Mouse (Mus musculus) midbrain, embryonic 10.5 days (tissue): Measurements from ENCODE around the gene Rtl10. TPM values are rescaled to one million over a fixed set of nuclear protein-coding genes. Genes with fewer than 3 reads are reported as not detected.

Experiments
- DNase-seq: peaks from one replicate; pipeline ENCODE4 v3.0.0-alpha.2; 2017; ENCODE audit warnings: low spot score
- H3K27ac ChIP-seq: fragments of 300-500 bp; sonication (generic); replicated peaks from 2 replicates; pipeline ENCODE4 v1.5.1; 2016; ENCODE audit warnings: mild to moderate bottlenecking
- H3K27me3 ChIP-seq: fragments of 300-500 bp; sonication (generic); 2 replicates; pipeline ENCODE4 v1.6.1; 2016; ENCODE audit warnings: low read depth, mild to moderate bottlenecking; ENCODE audit not compliant: poor library complexity, severe bottlenecking
- H3K36me3 ChIP-seq: fragments of 300-500 bp; sonication (generic); 2 replicates; pipeline ENCODE4 v1.6.1; 2016; ENCODE audit warnings: mild to moderate bottlenecking, moderate library complexity
- H3K4me1 ChIP-seq: fragments of 300-500 bp; sonication (generic); 2 replicates; pipeline ENCODE4 v1.6.1; 2016
- H3K4me3 ChIP-seq: fragments of 300-500 bp; sonication (generic); 2 replicates; pipeline ENCODE4 v1.5.1; 2016; ENCODE audit warnings: mild to moderate bottlenecking, moderate library complexity
- H3K9me3 ChIP-seq: fragments of 300-500 bp; sonication (generic); replicated peaks from 2 replicates; pipeline ENCODE4 v1.6.1; 2016; ENCODE audit warnings: mild to moderate bottlenecking
- WGBS: fragments of 180-500 bp; shearing (Covaris S2); methylation state at CpG from one replicate; pipeline ENCODE4 v1.1.7; 2016; 5-methylcytosine and 5-hydroxymethylcytosine counted together
- polyA plus RNA-seq: library from polyadenylated mRNA; unstranded; fragments of >200 nt; fragmentation: Nextera tagmentation; extraction: Ambion mirVana; gene quantifications from 2 replicates; pipeline ENCODE4 v1.2.1, GENCODE M21; 2016

Rtl10 gene
- polyA plus RNA-seq, 1 experiment from 2014 or later, result 2.4 TPM

DNA sequence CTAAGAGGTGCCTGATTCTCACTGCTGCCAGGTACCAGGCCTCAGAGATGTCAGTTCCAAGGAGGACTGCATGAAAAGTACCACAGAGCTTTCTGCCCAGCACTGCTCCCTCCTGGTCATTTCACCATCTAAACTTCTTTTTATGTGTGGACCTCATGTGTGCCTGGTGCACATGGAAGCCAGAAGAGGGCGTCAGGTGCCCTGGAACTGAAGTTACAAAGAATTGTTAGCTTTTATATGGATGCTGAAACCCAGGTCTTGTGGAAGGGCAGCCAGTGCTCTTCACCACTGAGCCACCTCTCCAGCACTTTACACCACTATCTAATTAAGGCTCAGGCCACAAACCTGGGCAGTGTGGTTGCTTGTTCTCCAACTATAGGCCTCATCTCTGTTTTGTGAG is 27.9 kb upstream of the Rtl10 start:
- H3K4me3 ChIP-seq, result no peak overlapping the region
- H3K27me3 ChIP-seq, result no peaks in the 10 kb centered on the region
- H3K4me1 ChIP-seq, result peaks cover 18% of the 10 kb centered on the region
- no peaks in the 10 kb centered on the region for H3K9me3 ChIP-seq
- WGBS, result 36% methylated on average over 1 of the region's 1 CpGs
- DNase-seq, result no peak
- no peak overlapping the region for H3K27ac ChIP-seq
- H3K36me3 ChIP-seq, result peaks cover 38% of the 10 kb centered on the region

DNA sequence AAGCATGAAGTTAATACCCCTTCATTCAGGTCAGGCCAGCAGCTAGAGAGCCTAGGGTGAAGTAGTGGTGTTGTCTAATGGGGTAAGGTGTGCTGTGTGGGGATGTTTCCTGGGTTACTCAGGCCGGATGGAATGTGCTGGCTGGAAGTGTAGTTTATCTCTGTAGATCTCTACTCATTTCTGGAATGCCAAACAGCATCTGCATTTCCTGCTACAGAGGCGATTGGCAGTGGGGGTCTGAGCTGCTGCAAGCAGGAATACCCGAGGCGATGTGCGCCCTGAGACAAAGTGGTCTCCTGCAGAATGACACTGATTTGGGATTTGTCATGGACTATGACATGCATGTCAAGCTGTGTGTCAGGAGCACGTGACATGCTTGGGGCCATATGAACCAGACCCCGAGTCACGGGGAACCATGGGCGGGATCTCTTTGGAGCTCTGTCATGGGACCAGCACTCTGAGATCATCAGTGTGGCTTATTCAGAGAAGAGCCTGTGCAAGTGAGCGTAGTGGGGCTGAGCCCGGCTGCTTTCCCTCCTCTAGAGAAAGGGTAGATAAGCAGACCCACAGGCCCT is 27.2 kb upstream of the Rtl10 start:
- H3K27ac ChIP-seq, result no peak overlapping the region
- no peak for DNase-seq
- 81% methylated on average over 11 of the region's 11 CpGs for WGBS

DNA sequence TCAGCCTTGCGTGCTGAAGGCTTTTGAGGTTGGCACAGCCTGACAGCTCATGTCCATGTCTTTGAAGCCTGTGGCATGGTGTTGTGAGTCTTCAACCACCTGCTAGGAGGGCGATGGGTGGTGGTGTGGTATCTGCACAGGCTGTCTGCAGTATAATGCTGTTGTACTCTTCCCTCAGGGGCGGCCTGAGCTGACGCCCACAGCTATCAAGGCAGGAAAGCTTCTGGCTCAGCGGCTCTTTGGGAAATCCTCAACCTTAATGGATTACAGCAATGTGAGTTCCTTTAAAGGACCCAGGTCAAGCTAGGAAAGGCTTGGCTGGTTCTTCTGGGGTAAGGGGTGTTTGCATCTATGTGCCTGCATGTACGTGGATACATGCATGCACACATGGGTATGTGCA is 26.7 kb upstream of the Rtl10 start:
- no peak for DNase-seq
- Histone ChIP-seq H3K36me3 (peaks cover 43% of the 10 kb centered on the region), H3K4me1 (peaks cover 18% of the 10 kb centered on the region), H3K4me3 (no peak overlapping the region), H3K27ac (no peak overlapping the region), H3K27me3 (no peaks in the 10 kb centered on the region), H3K9me3 (no peaks in the 10 kb centered on the region)
- WGBS, result 86% methylated on average over 6 of the region's 6 CpGs

More for the DNA sequence above, 27.2 kb upstream of the Rtl10 start:
- H3K27me3 ChIP-seq, result no peaks in the 10 kb centered on the region
- peaks cover 43% of the 10 kb centered on the region for H3K36me3 ChIP-seq
- H3K4me3 ChIP-seq, result no peak overlapping the region
- peaks cover 18% of the 10 kb centered on the region for H3K4me1 ChIP-seq
- no peaks in the 10 kb centered on the region for H3K9me3 ChIP-seq

DNA sequence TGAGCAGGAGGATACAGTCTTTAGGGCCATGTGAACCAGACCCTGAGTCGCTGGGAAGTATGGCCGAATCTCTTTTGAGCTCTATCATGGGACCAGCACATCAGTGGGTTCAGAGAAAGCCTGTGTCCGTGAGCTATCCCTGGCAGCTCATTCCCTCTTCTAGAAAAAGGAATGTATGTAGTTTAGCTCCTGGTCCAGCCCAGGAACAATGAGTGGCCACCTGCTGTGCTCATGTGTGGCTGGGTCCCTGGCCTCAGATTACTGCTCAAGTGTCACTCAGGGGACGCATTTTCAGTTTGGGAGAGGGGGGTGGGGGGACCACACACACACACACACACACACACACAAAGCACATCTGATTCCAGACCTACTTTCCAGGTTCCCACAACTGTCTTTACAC is 26.3 kb upstream of the Rtl10 start:
- H3K4me3 ChIP-seq, result no peak overlapping the region
- WGBS, result 65% methylated on average over 4 of the region's 4 CpGs
- H3K27ac ChIP-seq, result no peak overlapping the region; the same call in 1 of the 2 replicates
- H3K27me3 ChIP-seq, result no peaks in the 10 kb centered on the region
- peaks cover 18% of the 10 kb centered on the region for H3K4me1 ChIP-seq
- no peaks in the 10 kb centered on the region for H3K9me3 ChIP-seq
- no peak for DNase-seq
- H3K36me3 ChIP-seq, result peaks cover 43% of the 10 kb centered on the region

DNA sequence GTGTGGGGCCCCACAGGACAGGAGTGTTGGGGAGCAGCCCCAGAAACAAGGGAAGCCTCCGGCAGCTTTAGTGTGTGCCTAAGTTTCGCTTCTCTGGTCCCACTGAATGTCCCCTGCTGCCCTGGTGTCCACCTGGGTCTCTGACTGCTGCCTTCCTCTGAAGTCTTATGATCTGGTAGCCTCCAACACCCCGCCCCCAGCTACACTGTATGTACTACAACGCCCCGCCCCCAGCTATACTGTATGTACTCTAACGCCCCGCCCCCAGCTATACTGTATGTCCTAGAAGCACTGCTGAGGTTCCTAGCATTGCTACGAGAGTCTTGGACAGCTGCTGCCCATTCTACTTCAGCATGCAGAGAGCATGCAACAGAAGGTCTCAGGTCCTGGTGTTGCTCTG is 25.7 kb upstream of the Rtl10 start:
- 95% methylated on average over 8 of the region's 8 CpGs for WGBS
- no peak overlapping the region for H3K4me3 ChIP-seq
- peaks cover 46% of the 10 kb centered on the region for H3K36me3 ChIP-seq
- no peaks in the 10 kb centered on the region for H3K27me3 ChIP-seq
- no peak overlapping the region; the same call in 1 of the 2 replicates for H3K27ac ChIP-seq
- no peaks in the 10 kb centered on the region for H3K9me3 ChIP-seq
- no peak for DNase-seq
- H3K4me1 ChIP-seq, result peaks cover 18% of the 10 kb centered on the region

DNA sequence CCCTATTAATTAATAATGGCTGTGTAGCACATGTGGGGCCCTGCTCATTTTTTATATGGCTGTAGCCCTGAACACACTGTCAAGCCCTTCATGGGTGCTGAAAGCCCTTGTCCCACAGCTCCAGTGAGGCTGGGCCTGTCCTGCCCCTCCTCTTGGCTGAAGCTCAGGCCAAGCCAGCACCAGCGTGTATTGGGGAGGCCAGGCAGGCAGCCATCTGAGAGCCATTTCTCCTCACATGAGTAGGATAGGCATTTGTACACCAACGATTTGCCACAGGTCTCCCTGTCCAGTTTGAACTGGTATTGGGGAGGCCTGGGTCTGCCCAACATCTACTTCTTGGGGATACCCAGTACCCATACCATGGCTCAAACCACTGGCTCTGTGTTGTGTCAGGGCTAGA is 24.7 kb upstream of the Rtl10 start:
- DNase-seq, result no peak
- Histone ChIP-seq H3K27me3 (0 out of 2 replicates have a peak, but pooled peaks cover 6% of the 10 kb centered on the region), H3K27ac (no peak overlapping the region), H3K4me1 (peaks cover 20% of the 10 kb centered on the region), H3K36me3 (peaks cover 42% of the 10 kb centered on the region), H3K4me3 (no peak overlapping the region), H3K9me3 (no peaks in the 10 kb centered on the region)
- 88% methylated on average over 2 of the region's 2 CpGs for WGBS

DNA sequence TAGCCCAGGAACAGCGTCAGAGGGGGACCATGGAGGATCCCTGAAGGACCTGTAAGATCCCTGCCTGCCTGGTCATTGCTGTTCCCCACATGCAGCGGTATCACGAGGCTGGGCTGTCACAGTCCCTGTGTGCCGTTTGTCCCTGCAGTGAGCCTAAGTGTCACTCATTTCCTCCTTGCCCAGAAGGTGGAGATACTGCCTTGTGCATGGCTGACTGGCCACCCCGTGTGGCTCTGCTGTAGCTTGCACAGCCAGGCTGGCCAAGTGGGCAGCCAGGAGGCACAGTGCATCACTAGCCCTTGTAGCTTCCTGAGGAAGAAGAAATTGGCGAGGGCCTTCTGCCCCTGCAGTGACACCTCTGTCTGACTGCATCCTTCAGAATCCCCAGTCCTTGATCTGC is 20.7 kb upstream of the Rtl10 start:
- Histone ChIP-seq H3K27me3 (peaks cover 40% of the 10 kb centered on the region), H3K4me3 (no peak overlapping the region), H3K27ac (no peak overlapping the region), H3K9me3 (no peaks in the 10 kb centered on the region), H3K36me3 (peaks cover 22% of the 10 kb centered on the region), H3K4me1 (peaks cover 18% of the 10 kb centered on the region)
- 63% methylated on average over 6 of the region's 6 CpGs for WGBS
- no peak for DNase-seq

DNA sequence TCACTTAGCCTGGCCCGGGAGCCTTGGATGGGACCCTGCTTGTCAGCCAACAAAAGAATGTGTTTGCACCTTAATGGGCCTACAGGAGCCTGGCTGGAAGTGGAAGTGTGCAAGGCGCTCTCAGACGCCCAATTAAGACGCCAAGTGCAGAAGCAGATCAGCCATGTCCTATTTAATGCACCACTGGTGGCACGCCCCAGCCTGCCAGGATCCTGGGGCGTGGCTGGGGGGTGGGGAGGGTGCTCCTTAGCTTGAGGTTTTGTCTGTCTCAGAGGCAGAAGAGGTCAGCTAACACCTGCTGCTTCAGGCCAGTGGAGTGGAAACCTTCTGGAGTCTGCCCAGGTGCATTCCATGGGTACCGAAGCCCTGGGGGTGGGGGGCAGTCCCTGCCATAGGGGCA is 19.0 kb upstream of the Rtl10 start:
- H3K27ac ChIP-seq, result no peak overlapping the region

DNA sequence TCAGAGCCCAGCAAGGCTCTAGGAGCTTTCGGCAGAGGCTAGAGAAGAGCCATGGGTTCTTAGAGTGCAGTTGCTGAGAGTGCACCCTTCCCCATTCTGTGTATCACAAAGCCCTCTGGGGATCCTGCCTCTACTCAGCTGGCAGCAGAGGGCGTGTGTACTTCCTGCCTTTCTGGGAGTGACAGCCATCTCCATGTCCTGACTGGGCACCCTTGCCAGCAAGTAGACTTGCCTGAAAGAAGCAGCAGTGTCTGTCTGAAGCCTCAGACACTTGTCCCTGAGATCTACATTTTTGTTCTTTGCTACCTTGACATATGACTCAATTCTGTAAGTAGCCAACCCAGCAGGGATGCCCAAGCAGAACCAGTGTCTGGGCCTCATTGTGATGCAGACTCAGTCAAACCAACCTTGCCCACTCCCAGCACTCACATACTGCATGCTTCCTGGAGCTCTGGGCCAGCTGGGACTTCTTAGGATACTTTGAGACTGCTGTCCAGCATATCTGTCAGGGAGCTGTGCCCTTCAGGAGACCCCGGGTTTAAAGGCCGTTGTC is 17.7 kb upstream of the Rtl10 start:
- Histone ChIP-seq H3K9me3 (no peaks in the 10 kb centered on the region), H3K36me3 (peaks cover 6% of the 10 kb centered on the region), H3K4me1 (peaks cover 37% of the 10 kb centered on the region), H3K27me3 (peaks cover 51% of the 10 kb centered on the region), H3K27ac (no peak overlapping the region), H3K4me3 (no peak overlapping the region)
- DNase-seq, result no peak
- WGBS, result 56% methylated on average over 4 of the region's 4 CpGs

More for the DNA sequence above, 19.0 kb upstream of the Rtl10 start:
- Histone ChIP-seq H3K9me3 (no peaks in the 10 kb centered on the region), H3K27me3 (peaks cover 47% of the 10 kb centered on the region), H3K4me3 (no peak overlapping the region), H3K4me1 (peaks cover 30% of the 10 kb centered on the region), H3K36me3 (peaks cover 20% of the 10 kb centered on the region)
- no peak for DNase-seq
- WGBS, result 24% methylated on average over 7 of the region's 7 CpGs

DNA sequence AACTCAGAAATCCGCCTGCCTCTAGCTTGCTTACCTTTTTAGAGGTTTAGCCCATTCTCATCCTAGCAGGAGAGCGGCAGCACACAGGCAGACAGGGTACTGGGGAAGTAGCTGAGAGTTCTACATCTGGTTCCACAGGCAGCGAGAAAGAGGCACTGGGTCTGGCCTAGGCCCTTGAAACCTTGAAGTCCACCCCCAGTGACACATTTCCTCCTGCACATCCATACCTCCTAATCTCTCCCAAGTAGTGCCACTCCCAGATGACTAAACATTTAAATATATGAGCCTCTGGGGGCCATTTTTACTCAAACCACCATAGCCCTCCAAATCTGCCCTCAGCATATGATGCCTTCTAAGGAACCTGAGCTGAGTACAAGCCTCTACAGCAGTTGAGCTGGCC is 16.3 kb upstream of the Rtl10 start:
- H3K27ac ChIP-seq, result no peak overlapping the region
- H3K4me3 ChIP-seq, result no peak overlapping the region
- peaks cover 2% of the 10 kb centered on the region; the same call in 1 of the 2 replicates for H3K36me3 ChIP-seq
- DNase-seq, result no peak
- WGBS, result 86% methylated on average over 3 of the region's 3 CpGs
- H3K27me3 ChIP-seq, result peaks cover 56% of the 10 kb centered on the region
- H3K9me3 ChIP-seq, result no peaks in the 10 kb centered on the region
- H3K4me1 ChIP-seq, result peaks cover 37% of the 10 kb centered on the region

DNA sequence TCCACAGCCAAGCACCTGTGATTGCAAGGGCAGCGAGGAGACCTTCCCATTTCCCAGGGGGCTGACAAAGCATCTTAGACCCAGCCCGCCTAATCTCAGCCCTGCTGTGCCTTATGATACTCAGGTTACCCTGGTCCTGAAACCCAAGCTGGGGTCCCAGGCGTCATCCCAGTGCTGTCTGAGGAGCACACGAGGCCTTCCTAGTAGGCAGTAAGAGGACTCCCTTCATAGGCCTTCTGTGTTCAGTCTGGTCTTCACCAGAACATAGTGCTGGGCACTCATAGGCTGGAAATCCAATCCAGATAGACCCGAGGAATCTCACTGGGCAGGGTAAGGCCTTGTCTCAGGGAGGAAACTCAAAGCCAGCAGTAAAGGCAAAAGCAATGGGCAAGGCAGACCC is 14.9 kb upstream of the Rtl10 start:
- peaks cover 52% of the 10 kb centered on the region for H3K27me3 ChIP-seq
- H3K4me3 ChIP-seq, result no peak overlapping the region
- DNase-seq, result no peak
- WGBS, result 56% methylated on average over 5 of the region's 5 CpGs
- no peaks in the 10 kb centered on the region for H3K9me3 ChIP-seq
- no peaks in the 10 kb centered on the region for H3K36me3 ChIP-seq
- peaks cover 36% of the 10 kb centered on the region for H3K4me1 ChIP-seq
- peak overlapping the region; percentile 75 for H3K27ac ChIP-seq

DNA sequence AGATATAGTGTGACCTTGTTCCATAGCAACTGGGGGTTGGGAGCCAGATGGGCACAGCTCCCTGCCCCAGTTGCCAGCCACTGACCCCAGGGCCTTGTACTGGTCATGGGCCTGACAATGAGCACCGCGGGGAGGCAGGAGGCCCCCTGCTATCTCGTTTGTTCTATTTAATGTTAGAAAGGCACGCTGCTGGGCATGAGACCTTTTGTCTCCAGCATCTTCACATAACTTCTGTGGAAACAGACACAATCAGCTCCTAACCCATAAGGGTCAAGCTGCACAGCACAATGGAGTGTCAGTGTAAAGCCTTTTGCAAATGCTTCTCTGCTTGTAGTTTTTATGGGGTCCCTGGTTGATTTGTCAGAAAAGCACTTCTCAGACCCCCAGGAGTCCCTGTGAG is 14.3 kb upstream of the Rtl10 start:
- 12% methylated on average over 4 of the region's 4 CpGs for WGBS
- Histone ChIP-seq H3K4me3 (no peak overlapping the region; the same call in 1 of the 2 replicates), H3K4me1 (peaks cover 30% of the 10 kb centered on the region), H3K27me3 (peaks cover 47% of the 10 kb centered on the region), H3K9me3 (no peaks in the 10 kb centered on the region), H3K27ac (peak overlapping the region; percentile 75), H3K36me3 (no peaks in the 10 kb centered on the region)
- DNase-seq, result no peak

DNA sequence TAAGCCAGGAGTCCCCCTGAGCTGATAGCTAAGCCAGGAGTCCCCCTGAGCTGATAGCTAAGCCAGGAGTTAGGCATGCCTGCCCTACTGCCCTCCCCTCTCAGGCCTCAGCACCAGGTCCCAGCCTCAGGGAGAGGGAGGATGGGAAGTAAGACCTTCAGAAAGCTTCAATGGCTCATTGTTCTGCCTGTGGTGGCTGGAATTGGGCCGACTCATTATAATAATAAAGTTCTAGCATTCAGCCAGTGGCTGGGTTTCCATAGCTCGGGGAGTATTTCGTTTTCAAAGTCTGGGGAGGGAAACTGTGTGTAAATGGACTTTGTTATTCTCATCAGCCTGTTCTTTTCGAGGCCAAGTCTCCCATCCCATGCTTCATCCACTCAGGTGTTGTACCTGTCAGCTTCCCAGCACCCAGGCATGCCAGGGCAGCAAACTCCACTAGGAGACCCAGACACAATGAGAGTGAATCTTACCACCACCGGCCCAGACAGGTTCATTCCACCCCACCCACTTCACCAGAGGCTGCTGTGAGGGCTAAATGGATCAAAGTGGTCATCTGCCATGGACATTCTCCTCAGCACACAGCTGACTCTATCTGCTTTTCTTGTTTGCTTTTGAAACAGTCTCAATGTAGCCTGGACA is 13.8 kb upstream of the Rtl10 start:
- Histone ChIP-seq H3K9me3 (no peaks in the 10 kb centered on the region), H3K27me3 (peaks cover 42% of the 10 kb centered on the region), H3K4me3 (no peak overlapping the region; the same call in 1 of the 2 replicates), H3K27ac (peak overlapping the region; percentile 75), H3K36me3 (no peaks in the 10 kb centered on the region), H3K4me1 (peaks cover 25% of the 10 kb centered on the region)
- DNase-seq, result no peak
- 27% methylated on average over 5 of the region's 5 CpGs for WGBS
